Mouse (Mus musculus) intestine, embryonic 14.5 days (tissue): ENCODE measurements around the gene Dhx16. TPM values are rescaled to one million over a fixed set of nuclear protein-coding genes. Genes with fewer than 3 reads are reported as not detected.
A peak's percentile ranks its signal among the peaks of the same experiment; 100 is the strongest.
"Not testable (repeated sequence)": the region's sequence is repeated elsewhere in the genome, so short reads cannot be mapped to it uniquely, and the experiment has no call there.

Experiments
- ATAC-seq: fragments of 200-750 bp; cut with Nextera tagmentation; replicated peaks from 2 replicates; pipeline ENCODE4 v1.8.0; 2017; ENCODE audit warnings: low read depth, moderate number of reproducible peaks, moderate TSS enrichment, moderate library complexity; ENCODE audit not compliant: low FRiP score, low TSS enrichment
- DNase-seq: peaks from one replicate; pipeline ENCODE4 v3.0.0-alpha.2; 2018; ENCODE audit warnings: low spot score
- H3K27ac ChIP-seq: fragments of 300-500 bp; sonication (generic); 2 replicates; pipeline ENCODE4 v1.5.1; 2014; ENCODE audit warnings: low read depth, mild to moderate bottlenecking, control low read depth
- H3K27me3 ChIP-seq: fragments of 300-500 bp; sonication (generic); replicated peaks from 2 replicates; pipeline ENCODE4 v1.6.1; 2014; ENCODE audit warnings: low read length, control low read depth; ENCODE audit not compliant: control insufficient read depth, insufficient read depth
- H3K36me3 ChIP-seq: fragments of 300-500 bp; sonication (generic); 2 replicates; pipeline ENCODE4 v1.6.1; 2014; ENCODE audit warnings: low read length, control low read depth; ENCODE audit not compliant: control insufficient read depth, insufficient read depth
- H3K4me1 ChIP-seq: fragments of 300-500 bp; sonication (generic); replicated peaks from 2 replicates; pipeline ENCODE4 v1.6.1; 2014; ENCODE audit warnings: low read length, control low read depth, mixed read lengths; ENCODE audit not compliant: control insufficient read depth, insufficient read depth
- H3K4me2 ChIP-seq: fragments of 300-500 bp; sonication (generic); 2 replicates; pipeline ENCODE4 v1.6.1; 2014; ENCODE audit warnings: low read length
- H3K4me3 ChIP-seq: fragments of 300-500 bp; sonication (generic); 2 replicates; pipeline ENCODE4 v1.5.1; 2014; ENCODE audit warnings: low read depth, low read length, control low read depth, mixed read lengths
- H3K9ac ChIP-seq: fragments of 300-500 bp; sonication (generic); 2 replicates; pipeline ENCODE4 v1.6.1; 2014; ENCODE audit warnings: mild to moderate bottlenecking, low read length
- H3K9me3 ChIP-seq: fragments of 300-500 bp; sonication (generic); 2 replicates; pipeline ENCODE4 v1.6.1; 2016; ENCODE audit warnings: low read length, control low read depth; ENCODE audit not compliant: control insufficient read depth
- WGBS: fragments of 180-500 bp; shearing (Covaris S2); extraction: QIAGEN DNeasy Blood & Tissue Kit; methylation state at CpG from one replicate; pipeline ENCODE4 v1.1.7; 2014; 5-methylcytosine and 5-hydroxymethylcytosine counted together
- microRNA counts: library from miRNA; unstranded; fragments of <30 nt; microRNA quantifications from one replicate; lab custom pipeline; 2016
- microRNA-seq: library from miRNA; unstranded; fragments of <30 nt; microRNA quantifications from one replicate; pipeline ENCODE4, GENCODE M21; 2016
- polyA plus RNA-seq: library from polyadenylated mRNA; unstranded; fragments of >200 nt; fragmentation: Nextera tagmentation; extraction: Ambion mirVana; gene quantifications from 2 replicates; pipeline ENCODE4 v1.2.1, GENCODE M21; 2014

Gene Dhx16
- polyA plus RNA-seq, 1 experiment from 2014 or later = 46.1 TPM

GRCm38 (mm10) chr17:35932608-35933007, 53.0 kb downstream of the Dhx16 start:
- Histone ChIP-seq H3K27me3 (no peaks in the 10 kb centered on the region), H3K4me1 (no peaks in the 10 kb centered on the region), H3K36me3 (peaks cover 40% of the 10 kb centered on the region), H3K9me3 (no peaks in the 10 kb centered on the region), H3K4me3 (no peak overlapping the region), H3K9ac (no peak overlapping the region), H3K27ac (no peak overlapping the region), H3K4me2 (no peak overlapping the region)
- no peak for DNase-seq
- WGBS = 77% methylated on average over 4 of the region's 4 CpGs
- no peak for ATAC-seq

GRCm38 (mm10) chr17:35935763-35936162, 56.1 kb downstream of the Dhx16 start:
- H3K36me3 ChIP-seq, H3K4me1 ChIP-seq, H3K27ac ChIP-seq, H3K27me3 ChIP-seq, H3K4me3 ChIP-seq, DNase-seq, H3K9ac ChIP-seq, ATAC-seq, H3K9me3 ChIP-seq, H3K4me2 ChIP-seq: not testable (repeated sequence)
- WGBS = 82% methylated on average over 14 of the region's 14 CpGs

- ATAC-seq (0 out of 2 replicates have a peak, but pooled peaks have one; percentile 58), DNase-seq (peak; percentile 68)
- no peaks in the 10 kb centered on the region for H3K36me3 ChIP-seq
- H3K27me3 ChIP-seq = no peaks in the 10 kb centered on the region
- no peak overlapping the region for H3K4me2 ChIP-seq
- H3K4me1 ChIP-seq = no peaks in the 10 kb centered on the region
- H3K9ac ChIP-seq = no peak overlapping the region
- H3K27ac ChIP-seq = no peak overlapping the region
- no peak overlapping the region for H3K4me3 ChIP-seq
- H3K9me3 ChIP-seq = no peaks in the 10 kb centered on the region
- 39% methylated on average over 2 of the region's 2 CpGs for WGBS
These were observed 58.2 kb downstream of the Dhx16 start for GRCm38 (mm10) chr17:35937700-35938348.

GRCm38 (mm10) chr17:35939108-35939507, 59.5 kb downstream of the Dhx16 start:
- ATAC-seq = no peak
- Histone ChIP-seq H3K4me1 (no peaks in the 10 kb centered on the region), H3K27me3 (no peaks in the 10 kb centered on the region), H3K4me3 (no peak overlapping the region), H3K9me3 (no peaks in the 10 kb centered on the region), H3K36me3 (no peaks in the 10 kb centered on the region), H3K27ac (no peak overlapping the region), H3K4me2 (no peak overlapping the region), H3K9ac (no peak overlapping the region)
- 39% methylated on average over 2 of the region's 2 CpGs for WGBS
- no peak for DNase-seq

GRCm38 (mm10) chr17:35939941-35940340, 60.3 kb downstream of the Dhx16 start:
- no peak for DNase-seq
- ATAC-seq = no peak
- H3K9me3 ChIP-seq = no peaks in the 10 kb centered on the region
- H3K4me1 ChIP-seq = no peaks in the 10 kb centered on the region
- 55% methylated on average over 1 of the region's 1 CpGs for WGBS
- H3K27ac ChIP-seq = no peak overlapping the region
- no peaks in the 10 kb centered on the region for H3K36me3 ChIP-seq
- H3K4me2 ChIP-seq = no peak overlapping the region
- no peak overlapping the region for H3K4me3 ChIP-seq
- H3K9ac ChIP-seq = no peak overlapping the region
- H3K27me3 ChIP-seq = no peaks in the 10 kb centered on the region

MicroRNAs within 50 kb of the gene (microRNA counts, 519-probe panel; counts per million panel counts)
- microRNA mmu-miR-1894-3p (lab: Ali Mortazavi, UCI) = not detected
- not detected for microRNA mmu-miR-1894-5p (lab: Ali Mortazavi, UCI)

Small RNAs within 50 kb of the gene (microRNA-seq; reads per million reads assigned to microRNA genes)
- 0.59 reads per million for gene Gm28033
- gene Mir1894 = not detected

Other genes with a start within 250 kb of the Dhx16 start
- gene Mucl3, start 236.1 kb upstream of the Dhx16 start, polyA plus RNA-seq = 0.39 and 0.77 TPM in 2 replicates
- gene Vars2, start 212.2 kb upstream of the Dhx16 start, polyA plus RNA-seq = 16.0 and 18.1 TPM in 2 replicates
- 47.2 and 49.9 TPM in 2 replicates for gene Gtf2h4, start 206.1 kb upstream of the Dhx16 start, polyA plus RNA-seq
- gene Ddr1, start 175.2 kb upstream of the Dhx16 start, polyA plus RNA-seq = 44.6 and 45.1 TPM in 2 replicates
- gene Ier3, start 58.1 kb upstream of the Dhx16 start, polyA plus RNA-seq = 4.4 and 5.1 TPM in 2 replicates
- 42.5 and 48.5 TPM in 2 replicates for gene Flot1, start 56.6 kb upstream of the Dhx16 start, polyA plus RNA-seq
- 923 and 1,006 TPM in 2 replicates for gene Tubb5, start 41.5 kb upstream of the Dhx16 start, polyA plus RNA-seq
- 16.6 and 17.8 TPM in 2 replicates for gene Mdc1, start 38.3 kb upstream of the Dhx16 start, polyA plus RNA-seq
- 62.6 and 69.3 TPM in 2 replicates for gene Nrm, start 18.5 kb upstream of the Dhx16 start, polyA plus RNA-seq
- 21.2 and 23.2 TPM in 2 replicates for gene Ppp1r18, start 14.2 kb upstream of the Dhx16 start, polyA plus RNA-seq
- gene 2310061I04Rik, start 17.6 kb downstream of the Dhx16 start, polyA plus RNA-seq = 26.7 and 30.6 TPM in 2 replicates
- 68.5 and 76.3 TPM in 2 replicates for gene Atat1, start 30.3 kb downstream of the Dhx16 start, polyA plus RNA-seq
- 119 and 128 TPM in 2 replicates for gene Mrps18b, start 36.6 kb downstream of the Dhx16 start, polyA plus RNA-seq
- 33.8 and 34.0 TPM in 2 replicates for gene Ppp1r10, start 36.6 kb downstream of the Dhx16 start, polyA plus RNA-seq
- 88.4 and 89.1 TPM in 2 replicates for gene Abcf1, start 89.9 kb downstream of the Dhx16 start, polyA plus RNA-seq
- gene Gnl1, start 100.0 kb downstream of the Dhx16 start, polyA plus RNA-seq = 37.8 and 38.3 TPM in 2 replicates
- 25.3 and 26.1 TPM in 2 replicates for gene Prr3, start 100.4 kb downstream of the Dhx16 start, polyA plus RNA-seq
- 2.0 and 3.4 TPM in 2 replicates for gene H2-T24, start 140.7 kb downstream of the Dhx16 start, polyA plus RNA-seq
- 4.9 and 5.7 TPM in 2 replicates for gene H2-T23, start 153.0 kb downstream of the Dhx16 start, polyA plus RNA-seq
- 15.0 and 17.8 TPM in 2 replicates for gene H2-T22, start 162.9 kb downstream of the Dhx16 start, polyA plus RNA-seq
- not detected in 2 replicates for gene Gm6034, start 163.1 kb downstream of the Dhx16 start, polyA plus RNA-seq
- not detected in 2 replicates for gene Gm11127, start 178.6 kb downstream of the Dhx16 start, polyA plus RNA-seq
- not detected in 2 replicates for gene Gm19684, start 241.9 kb downstream of the Dhx16 start, polyA plus RNA-seq
- not detected in 2 replicates for gene Gm7030, start 249.6 kb downstream of the Dhx16 start, polyA plus RNA-seq